Mouse (Mus musculus) neural tube, embryonic 13.5 days (tissue): ENCODE measurements at regions not wholly inside any gene's neighbourhood (a gene's known extent, or its start where the extent isn't known, plus 50 kb on each side); places are given as distances from the start of the nearest gene placed in this dataset.

ENCODE experiments used
- ATAC-seq: fragments of 200-750 bp; cut with Nextera tagmentation; 2 replicates; pipeline ENCODE4 v1.8.0; 2017; ENCODE audit warnings: low read depth, mild to moderate bottlenecking, moderate TSS enrichment, moderate library complexity
- H3K27ac ChIP-seq: fragments of 300-500 bp; sonication (generic); replicated peaks from 2 replicates; pipeline ENCODE4 v1.5.1; 2015; ENCODE audit warnings: moderate library complexity, mild to moderate bottlenecking, inconsistent platforms
- H3K27me3 ChIP-seq: fragments of 300-500 bp; sonication (generic); 2 replicates; pipeline ENCODE4 v1.6.1; 2015; ENCODE audit warnings: mild to moderate bottlenecking, inconsistent platforms
- H3K36me3 ChIP-seq: fragments of 300-500 bp; sonication (generic); 2 replicates; pipeline ENCODE4 v1.6.1; 2015; ENCODE audit warnings: mild to moderate bottlenecking, inconsistent platforms
- H3K4me1 ChIP-seq: fragments of 300-500 bp; sonication (generic); replicated peaks from 2 replicates; pipeline ENCODE4 v1.6.1; 2015; ENCODE audit warnings: inconsistent platforms
- H3K4me2 ChIP-seq: fragments of 300-500 bp; sonication (generic); 2 replicates; pipeline ENCODE4 v1.6.1; 2015; ENCODE audit warnings: inconsistent platforms, mild to moderate bottlenecking, moderate library complexity
- H3K4me3 ChIP-seq: fragments of 300-500 bp; sonication (generic); 2 replicates; pipeline ENCODE4 v1.5.1; 2015; ENCODE audit warnings: mild to moderate bottlenecking, inconsistent platforms
- H3K9ac ChIP-seq: fragments of 300-500 bp; sonication (generic); 2 replicates; pipeline ENCODE4 v1.6.1; 2015; ENCODE audit warnings: moderate library complexity, mild to moderate bottlenecking, inconsistent platforms
- H3K9me3 ChIP-seq: fragments of 300-500 bp; sonication (generic); 2 replicates; pipeline ENCODE4 v1.6.1; 2016; ENCODE audit warnings: inconsistent platforms
- WGBS: fragments of 180-500 bp; shearing (Covaris S2); methylation state at CpG from one replicate; pipeline ENCODE4 v1.1.7; 2015; 5-methylcytosine and 5-hydroxymethylcytosine counted together

DNA sequence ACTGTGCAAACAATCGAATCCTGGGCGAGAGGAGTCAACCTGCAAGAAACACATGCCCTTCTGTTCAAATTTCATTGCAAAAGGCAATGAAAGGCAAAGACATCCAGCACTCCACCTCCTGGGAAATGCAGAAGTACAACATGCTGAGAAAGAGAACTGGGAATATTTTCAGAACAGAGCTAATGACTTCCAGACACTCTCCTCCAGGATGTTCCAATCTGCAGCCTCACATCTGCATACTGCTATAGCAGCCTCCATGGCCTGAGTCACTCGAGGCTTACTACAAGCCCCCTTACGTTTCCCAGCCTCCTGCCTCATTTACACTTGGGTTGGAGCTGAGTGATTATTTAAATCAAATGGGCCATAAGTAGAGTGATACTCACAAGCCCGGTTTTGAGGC, 58.9 kb upstream of the Dcbld2 start:
- Histone ChIP-seq H3K27ac (no peak overlapping the region; the same call in 1 of the 2 replicates), H3K36me3 (no peaks in the 10 kb centered on the region), H3K4me1 (peaks cover 8% of the 10 kb centered on the region; the same call in 1 of the 2 replicates), H3K4me2 (no peak overlapping the region), H3K9ac (no peak overlapping the region), H3K27me3 (no peaks in the 10 kb centered on the region), H3K9me3 (no peaks in the 10 kb centered on the region), H3K4me3 (no peak overlapping the region)
- 45% methylated on average over 5 of the region's 5 CpGs for WGBS
- ATAC-seq, result no peak

DNA sequence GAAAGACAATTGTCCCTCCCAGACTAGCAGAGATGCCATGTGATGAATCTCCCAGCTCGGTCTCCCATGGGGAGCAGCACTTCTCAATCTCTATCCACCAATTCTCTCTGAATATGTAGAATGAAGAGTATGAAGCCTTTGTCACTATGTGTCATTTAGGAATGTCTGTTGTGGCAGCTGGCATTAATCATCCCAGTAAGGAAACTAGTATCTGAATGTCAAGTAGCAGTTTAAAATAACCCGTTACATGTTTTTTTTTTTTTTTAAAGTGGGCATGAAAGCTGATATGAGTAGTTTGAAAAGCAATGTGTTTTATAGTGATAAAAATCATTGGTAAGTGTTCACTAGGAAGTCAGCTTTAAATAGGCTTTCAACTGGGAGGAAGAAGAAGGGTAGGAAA, 58.4 kb upstream of the Dcbld2 start:
- no peak overlapping the region for H3K4me3 ChIP-seq
- no peak overlapping the region for H3K9ac ChIP-seq
- no peak overlapping the region for H3K4me2 ChIP-seq
- 56% methylated on average over 2 of the region's 2 CpGs for WGBS
- no peak overlapping the region; the same call in 1 of the 2 replicates for H3K27ac ChIP-seq
- no peaks in the 10 kb centered on the region for H3K9me3 ChIP-seq
- peaks cover 12% of the 10 kb centered on the region; the same call in 1 of the 2 replicates for H3K4me1 ChIP-seq
- H3K36me3 ChIP-seq, result no peaks in the 10 kb centered on the region
- no peaks in the 10 kb centered on the region for H3K27me3 ChIP-seq
- ATAC-seq, result no peak

DNA sequence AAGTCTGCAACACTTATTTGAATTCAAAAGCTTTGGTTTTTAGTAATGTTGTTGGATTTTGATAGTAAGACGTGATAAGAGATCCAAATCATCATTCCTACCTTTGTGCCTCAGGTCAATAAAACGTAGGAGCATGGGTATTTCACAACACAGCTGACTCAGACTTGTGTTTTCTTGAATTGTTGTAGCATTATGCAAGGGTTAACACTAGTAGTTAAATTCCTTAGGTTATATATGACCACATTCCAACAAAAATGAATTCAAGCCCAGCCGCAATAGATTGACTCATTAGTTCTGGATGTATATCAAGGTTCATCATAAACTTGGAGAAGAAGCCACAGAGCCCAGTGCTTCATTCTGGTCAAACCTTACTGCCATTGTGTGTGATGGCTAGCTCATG, 56.1 kb upstream of the Dcbld2 start:
- Histone ChIP-seq H3K27ac (no peak overlapping the region), H3K9me3 (no peaks in the 10 kb centered on the region), H3K36me3 (no peaks in the 10 kb centered on the region), H3K4me2 (no peak overlapping the region), H3K27me3 (no peaks in the 10 kb centered on the region), H3K9ac (no peak overlapping the region), H3K4me3 (no peak overlapping the region), H3K4me1 (peaks cover 13% of the 10 kb centered on the region; the same call in 1 of the 2 replicates)
- no peak for ATAC-seq
- WGBS, result 95% methylated on average over 3 of the region's 3 CpGs

DNA sequence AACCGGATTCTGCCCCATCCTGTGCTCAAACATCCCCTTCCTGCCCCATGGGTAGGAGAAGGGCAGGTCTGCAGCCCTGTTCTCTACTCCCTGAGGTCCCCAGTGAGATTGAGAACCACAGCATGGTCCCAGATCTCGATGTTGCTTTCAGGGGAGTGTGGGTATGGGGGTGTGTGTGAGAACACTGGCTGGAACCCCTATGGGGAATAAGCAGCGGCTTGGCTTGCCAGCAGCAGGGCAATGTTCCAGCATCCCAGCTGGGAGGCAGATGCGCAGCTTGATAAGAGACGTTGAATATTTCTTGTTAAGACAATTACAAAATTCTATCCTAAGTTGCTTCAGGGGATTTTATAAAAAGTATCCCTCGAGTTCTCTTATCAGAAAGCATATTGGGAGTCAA, 53.7 kb upstream of the Dcbld2 start:
- no peak overlapping the region for H3K27ac ChIP-seq
- H3K36me3 ChIP-seq, result no peaks in the 10 kb centered on the region
- no peak overlapping the region for H3K4me3 ChIP-seq
- peaks cover 8% of the 10 kb centered on the region; the same call in 1 of the 2 replicates for H3K4me1 ChIP-seq
- no peaks in the 10 kb centered on the region for H3K27me3 ChIP-seq
- H3K9ac ChIP-seq, result no peak overlapping the region
- H3K4me2 ChIP-seq, result no peak overlapping the region
- WGBS, result 48% methylated on average over 6 of the region's 6 CpGs
- ATAC-seq, result no peak; the same call in 1 of the 2 replicates
- no peaks in the 10 kb centered on the region for H3K9me3 ChIP-seq
